Mouse (Mus musculus): ENCODE measurements around the gene Ntan1.
"Not testable (repeated sequence)": the region's sequence is repeated elsewhere in the genome, so short reads cannot be mapped to it uniquely, and the experiment has no call there.

- not testable (repeated sequence) for TF ChIP-seq CTCF (IDR thresholded peaks at IDR 0.05; ENCODE audit: insufficient read depth, low read length); POLR2A (IDR thresholded peaks at IDR 0.05; ENCODE audit: borderline replicate concordance, extremely low read depth, low read depth, low read length)
Measured at GRCm38 (mm10) chr16:13793441-13793840, 25.2 kb upstream of the Ntan1 start.
